Comparison of ENCODE assay signal across 10 mouse cellular contexts in the genomic region with DNA sequence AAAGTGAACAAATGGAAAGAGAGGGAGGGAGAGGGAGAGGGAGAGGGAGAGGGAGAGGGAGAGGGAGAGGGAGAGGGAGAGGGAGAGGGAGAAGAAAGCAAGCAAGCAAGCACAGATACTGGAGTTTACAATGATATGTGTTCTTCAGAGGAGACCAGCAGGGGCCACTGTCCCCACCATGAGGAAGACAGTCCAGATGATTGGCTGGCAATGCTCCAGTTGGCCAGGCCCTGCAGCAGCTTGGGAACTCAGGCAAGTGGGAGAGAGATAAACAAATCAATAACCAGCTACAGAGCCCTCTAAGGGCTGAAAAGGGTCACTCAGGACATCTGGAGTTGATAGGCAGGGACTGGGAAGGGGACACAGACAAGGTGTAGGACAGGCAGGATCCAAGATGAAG.
DNase-seq lines count a peak whose midpoint lies in the region; ATAC-seq and TF ChIP-seq lines count a peak whose summit lies in the region.
"Had no signal": no experiment of that assay in that cellular context is flagged by ENCODE, and none has a peak within 500 bp of the region (broad histone marks: within the 10 kb centered on the region; RNA-seq: fewer than 3 reads in every experiment).

No protein-coding gene starts in this region.

- no peaks in the 10 kb centered on the region for H3K27me3 ChIP-seq in heart, adult 2 months (ENCODE audit: control insufficient read depth, insufficient read depth, low read length)
- H3K27me3 ChIP-seq in heart, embryonic 10.5 days (ENCODE audit: insufficient read depth, poor library complexity, severe bottlenecking) = no peaks in the 10 kb centered on the region
- no peaks in the 10 kb centered on the region for H3K27me3 ChIP-seq in stomach, embryonic 15.5 days (replicated peaks)
- H3K27me3 ChIP-seq: liver, embryonic 15.5 days; neural tube, embryonic 12.5 days had no signal

- no peak for DNase-seq in heart, adult 2 months
- DNase-seq in heart, embryonic 10.5 days (ENCODE audit: low spot score) = no peak
- peak; percentile 83 to 86 for DNase-seq in right cerebral cortex, postnatal 10 days (ENCODE audit: low spot score in 2 of 2)
- DNase-seq in right cerebral cortex, postnatal 36 days (ENCODE audit: low spot score in 2 of 2) = no peak
- peak; percentile 71 for DNase-seq in layer of hippocampus, adult 9-11 months
- no peak for DNase-seq in spleen, adult 12 weeks (ENCODE audit: low spot score)
- no peak for DNase-seq in thymus, postnatal 0 days (ENCODE audit: low spot score)

- no peaks in the 10 kb centered on the region for H3K79me2 ChIP-seq in heart, adult 2 months (replicated peaks; ENCODE audit: control insufficient read depth, insufficient read depth, low read length)

- H3K4me1 ChIP-seq in heart, adult 2 months (ENCODE audit: control insufficient read depth, insufficient read depth, low read length) = no peaks in the 10 kb centered on the region; the same call in 1 of the 2 replicates
- no peaks in the 10 kb centered on the region for H3K4me1 ChIP-seq in heart, embryonic 10.5 days
- no peaks in the 10 kb centered on the region for H3K4me1 ChIP-seq in stomach, embryonic 15.5 days
- H3K4me1 ChIP-seq: liver, embryonic 15.5 days had no signal

- H3K9me3 ChIP-seq in heart, embryonic 10.5 days = no peaks in the 10 kb centered on the region
- H3K9me3 ChIP-seq in stomach, embryonic 15.5 days = no peaks in the 10 kb centered on the region
- H3K9me3 ChIP-seq: liver, embryonic 15.5 days; neural tube, embryonic 12.5 days had no signal

- H3K27ac ChIP-seq in heart, adult 2 months = no peak overlapping the region
- no peak overlapping the region for H3K27ac ChIP-seq in heart, embryonic 10.5 days
- H3K27ac ChIP-seq in stomach, embryonic 15.5 days = no peak overlapping the region
- H3K27ac ChIP-seq: liver, embryonic 15.5 days; neural tube, embryonic 12.5 days had no signal

- H3K4me2 ChIP-seq in stomach, embryonic 15.5 days = no peak overlapping the region
- H3K4me2 ChIP-seq: liver, embryonic 15.5 days; neural tube, embryonic 12.5 days had no signal

- H3K36me3 ChIP-seq in heart, adult 2 months (ENCODE audit: control insufficient read depth, insufficient read depth, low read length) = no peaks in the 10 kb centered on the region
- no peaks in the 10 kb centered on the region for H3K36me3 ChIP-seq in heart, embryonic 10.5 days
- no peaks in the 10 kb centered on the region for H3K36me3 ChIP-seq in stomach, embryonic 15.5 days
- H3K36me3 ChIP-seq: liver, embryonic 15.5 days; neural tube, embryonic 12.5 days had no signal

- TF ChIP-seq POLR2A in heart, adult 2 months (IDR thresholded peaks at IDR 0.05; ENCODE audit: insufficient read depth, low read depth, low read length) = no peak

- no peak overlapping the region for H3K4me3 ChIP-seq in heart, adult 2 months
- H3K4me3 ChIP-seq in heart, embryonic 10.5 days = no peak overlapping the region
- H3K4me3 ChIP-seq in stomach, embryonic 15.5 days (replicated peaks) = no peak overlapping the region
- H3K4me3 ChIP-seq: liver, embryonic 15.5 days; neural tube, embryonic 12.5 days had no signal

- intact Hi-C loops in heart, adult 2 months (cut with DNase I) = no loop called here

- TF ChIP-seq CTCF in heart, adult 2 months (IDR thresholded peaks at IDR 0.05) = peak; percentile 17; the same call in 1 of the 2 replicates

- no peak overlapping the region for H3K9ac ChIP-seq in heart, adult 2 months (ENCODE audit: low read depth, low read length)
- no peak overlapping the region for H3K9ac ChIP-seq in stomach, embryonic 15.5 days
- H3K9ac ChIP-seq: liver, embryonic 15.5 days; neural tube, embryonic 12.5 days had no signal

- ATAC-seq in stomach, embryonic 15.5 days (ENCODE audit: insufficient read depth, low FRiP score, low read depth) = peak; percentile 48; the same call in 1 of the 2 replicates

- TF ChIP-seq EP300 in heart, adult 2 months (IDR thresholded peaks at IDR 0.05; ENCODE audit: insufficient read depth, low read depth, low read length) = no peak

Comparison
In these comparisons a context has a peak if more than half of its experiments do, and no peak if none do; other contexts are left out.
1. DNase-seq: peak in right cerebral cortex, postnatal 10 days (2 of 2) and layer of hippocampus, adult 9-11 months (single experiment); none in heart, adult 2 months (0 of 2), heart, embryonic 10.5 days (single experiment), right cerebral cortex, postnatal 36 days (0 of 2), spleen, adult 12 weeks (single experiment) and thymus, postnatal 0 days (single experiment).